Mouse (Mus musculus) forebrain, embryonic 15.5 days (tissue): Measurements from ENCODE around the gene Slc17a1. TPM values are rescaled to one million over a fixed set of nuclear protein-coding genes. Genes with fewer than 3 reads are reported as not detected.

Experiments
- ATAC-seq: fragments of 200-750 bp; cut with Nextera tagmentation; replicated peaks from 2 replicates; pipeline ENCODE4 v1.8.0; 2017; ENCODE audit warnings: mild to moderate bottlenecking, moderate TSS enrichment, moderate library complexity
- H3K27ac ChIP-seq: fragments of 300-500 bp; sonication (generic); replicated peaks from 2 replicates; pipeline ENCODE4 v1.5.1; 2015; ENCODE audit warnings: mild to moderate bottlenecking, inconsistent platforms
- H3K27me3 ChIP-seq: fragments of 300-500 bp; sonication (generic); 2 replicates; pipeline ENCODE4 v1.6.1; 2015; ENCODE audit warnings: inconsistent platforms
- H3K36me3 ChIP-seq: fragments of 300-500 bp; sonication (generic); 2 replicates; pipeline ENCODE4 v1.6.1; 2015; ENCODE audit warnings: mild to moderate bottlenecking, inconsistent platforms
- H3K4me1 ChIP-seq: fragments of 300-500 bp; sonication (generic); 2 replicates; pipeline ENCODE4 v1.6.1; 2015; ENCODE audit warnings: inconsistent platforms
- H3K4me2 ChIP-seq: fragments of 300-500 bp; sonication (generic); replicated peaks from 2 replicates; pipeline ENCODE4 v1.6.1; 2015; ENCODE audit warnings: mild to moderate bottlenecking, inconsistent platforms
- H3K4me3 ChIP-seq: fragments of 300-500 bp; sonication (generic); 2 replicates; pipeline ENCODE4 v1.5.1; 2015; ENCODE audit warnings: mild to moderate bottlenecking, inconsistent platforms
- H3K9ac ChIP-seq: fragments of 300-500 bp; sonication (generic); replicated peaks from 2 replicates; pipeline ENCODE4 v1.6.1; 2015; ENCODE audit warnings: mild to moderate bottlenecking, inconsistent platforms
- H3K9me3 ChIP-seq: fragments of 300-500 bp; sonication (generic); 2 replicates; pipeline ENCODE4 v1.6.1; 2016; ENCODE audit warnings: inconsistent platforms
- WGBS: fragments of 180-500 bp; shearing (Covaris S2); methylation state at CpG from one replicate; pipeline ENCODE4 v1.1.7; 2015; ENCODE audit warnings: mixed read lengths; 5-methylcytosine and 5-hydroxymethylcytosine counted together
- polyA plus RNA-seq: library from polyadenylated mRNA; unstranded; fragments of >200 nt; fragmentation: Nextera tagmentation; extraction: Ambion mirVana; gene quantifications from 2 replicates; pipeline ENCODE4 v1.2.1, GENCODE M21; 2015

Slc17a1 gene
- polyA plus RNA-seq, 1 experiment from 2014 or later: not detected

DNA sequence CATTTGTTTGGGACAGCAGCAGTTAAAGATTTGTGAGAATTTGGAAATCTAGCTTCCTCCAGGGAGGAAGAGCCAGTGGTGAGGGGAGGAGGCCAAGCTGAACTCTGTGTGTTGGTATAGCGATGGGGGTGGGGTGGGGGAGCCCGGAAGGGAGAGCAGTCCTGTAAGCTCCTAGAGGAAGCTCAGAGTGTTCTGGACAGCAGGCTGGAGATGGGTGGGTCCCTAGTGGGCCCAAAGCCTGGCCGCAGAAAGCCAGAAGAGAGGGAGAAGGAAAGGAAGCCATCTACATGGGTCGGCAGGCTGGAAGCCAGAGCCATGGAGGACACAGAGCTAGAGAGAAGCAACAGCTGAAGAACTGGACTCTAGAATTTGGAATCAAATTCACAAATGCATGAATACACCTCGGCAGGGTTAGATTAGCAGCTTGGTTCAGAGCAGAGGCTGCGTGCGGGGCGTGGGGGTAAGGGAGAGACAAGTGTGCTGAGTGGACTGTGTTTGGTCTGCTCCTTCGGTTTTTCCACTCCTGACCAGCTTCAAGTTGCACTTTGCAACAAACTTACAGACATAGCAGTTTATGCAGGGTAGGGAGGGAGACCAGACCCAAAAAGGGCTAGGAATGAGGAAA lies 1.4 kb upstream of the Slc17a1 start:
- H3K9ac ChIP-seq: no peak overlapping the region
- H3K4me2 ChIP-seq: no peak overlapping the region
- no peaks in the 10 kb centered on the region for H3K36me3 ChIP-seq
- no peaks in the 10 kb centered on the region for H3K27me3 ChIP-seq
- WGBS: 85% methylated on average over 9 of the region's 9 CpGs
- no peak overlapping the region for H3K4me3 ChIP-seq
- no peaks in the 10 kb centered on the region for H3K9me3 ChIP-seq
- no peak overlapping the region for H3K27ac ChIP-seq
- no peak for ATAC-seq
- H3K4me1 ChIP-seq: no peaks in the 10 kb centered on the region

DNA sequence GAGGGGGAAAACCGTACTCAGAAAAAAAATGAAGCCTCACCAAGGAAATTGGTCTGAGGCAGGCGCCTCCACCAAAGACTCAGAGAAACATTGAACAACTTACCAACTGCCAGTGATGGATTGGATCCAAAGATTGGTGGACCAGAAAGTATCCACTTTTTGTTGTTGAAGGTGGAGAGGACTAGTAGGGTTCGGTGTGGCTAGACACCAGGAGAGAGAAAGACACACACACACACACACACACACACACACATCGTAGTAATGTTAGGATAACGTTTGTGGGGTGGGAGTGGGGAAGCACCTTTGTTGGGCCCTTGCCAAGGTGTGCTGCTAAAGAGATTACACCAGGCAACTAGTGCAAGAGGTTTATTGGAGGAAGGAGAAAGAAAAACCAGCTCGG lies 550 bp upstream of the Slc17a1 start:
- Histone ChIP-seq H3K27me3 (no peaks in the 10 kb centered on the region), H3K36me3 (no peaks in the 10 kb centered on the region), H3K9me3 (no peaks in the 10 kb centered on the region), H3K27ac (no peak overlapping the region), H3K4me2 (no peak overlapping the region), H3K4me1 (no peaks in the 10 kb centered on the region), H3K4me3 (no peak overlapping the region), H3K9ac (no peak overlapping the region)
- WGBS: 83% methylated on average over 6 of the region's 6 CpGs
- ATAC-seq: no peak

GRCm38 (mm10) chr13:23868790-23869533 lies 1.4 kb downstream of the Slc17a1 start:
- no peaks in the 10 kb centered on the region for H3K36me3 ChIP-seq
- H3K9ac ChIP-seq: no peak overlapping the region
- H3K4me3 ChIP-seq: no peak overlapping the region
- H3K4me1 ChIP-seq: no peaks in the 10 kb centered on the region
- no peak for ATAC-seq
- no peak overlapping the region for H3K4me2 ChIP-seq
- 92% methylated on average over 8 of the region's 8 CpGs for WGBS
- no peaks in the 10 kb centered on the region for H3K9me3 ChIP-seq
- H3K27ac ChIP-seq: no peak overlapping the region
- no peaks in the 10 kb centered on the region for H3K27me3 ChIP-seq

DNA sequence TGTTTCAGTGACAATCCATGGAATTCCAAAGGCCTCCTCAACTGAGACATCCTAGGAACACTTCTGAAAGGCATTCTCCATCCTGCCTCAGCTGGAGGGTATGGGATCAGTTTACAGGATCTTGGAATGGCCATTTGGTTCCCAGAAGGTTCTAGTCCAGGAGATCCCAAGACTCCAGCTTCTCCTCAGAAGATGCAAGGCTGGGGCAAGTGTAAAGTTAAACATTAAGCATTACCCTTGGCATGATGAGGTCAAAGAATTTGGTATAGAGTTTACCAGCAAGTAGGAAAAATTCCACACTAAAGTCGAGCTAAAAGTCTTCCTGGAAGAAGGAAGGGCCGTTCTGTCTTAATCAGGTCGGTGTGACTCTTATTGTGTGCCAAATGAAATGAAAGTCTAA lies 2.4 kb downstream of the Slc17a1 start:
- Histone ChIP-seq H3K27ac (no peak overlapping the region), H3K36me3 (no peaks in the 10 kb centered on the region), H3K4me1 (no peaks in the 10 kb centered on the region), H3K27me3 (no peaks in the 10 kb centered on the region), H3K4me2 (no peak overlapping the region), H3K4me3 (no peak overlapping the region), H3K9me3 (no peaks in the 10 kb centered on the region), H3K9ac (no peak overlapping the region)
- ATAC-seq: no peak
- 73% methylated on average over 3 of the region's 3 CpGs for WGBS

DNA sequence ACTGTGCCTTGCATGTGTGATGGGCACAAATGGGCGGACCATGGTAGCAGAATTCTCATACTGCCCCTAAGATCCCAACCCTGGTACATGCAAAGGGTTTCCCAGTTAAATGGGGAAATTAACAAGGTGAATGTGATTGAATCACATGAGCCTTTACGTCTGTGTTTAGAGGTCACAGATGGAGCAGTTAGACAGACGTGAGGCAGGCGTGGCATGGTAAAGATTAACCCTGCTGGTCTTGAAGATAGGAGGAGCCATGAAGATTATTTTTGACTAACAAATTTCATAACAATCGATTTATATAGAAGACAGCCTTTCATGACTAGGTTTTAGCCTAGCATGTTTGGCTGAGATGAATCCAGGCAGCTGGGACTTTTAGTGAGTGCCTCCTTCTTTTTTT lies 5.6 kb downstream of the Slc17a1 start:
- no peaks in the 10 kb centered on the region for H3K27me3 ChIP-seq
- H3K4me2 ChIP-seq: no peak overlapping the region
- no peaks in the 10 kb centered on the region for H3K9me3 ChIP-seq
- H3K9ac ChIP-seq: no peak overlapping the region
- H3K4me3 ChIP-seq: no peak overlapping the region
- H3K27ac ChIP-seq: no peak overlapping the region
- H3K4me1 ChIP-seq: no peaks in the 10 kb centered on the region
- H3K36me3 ChIP-seq: no peaks in the 10 kb centered on the region
- no peak for ATAC-seq
- 92% methylated on average over 5 of the region's 5 CpGs for WGBS

DNA sequence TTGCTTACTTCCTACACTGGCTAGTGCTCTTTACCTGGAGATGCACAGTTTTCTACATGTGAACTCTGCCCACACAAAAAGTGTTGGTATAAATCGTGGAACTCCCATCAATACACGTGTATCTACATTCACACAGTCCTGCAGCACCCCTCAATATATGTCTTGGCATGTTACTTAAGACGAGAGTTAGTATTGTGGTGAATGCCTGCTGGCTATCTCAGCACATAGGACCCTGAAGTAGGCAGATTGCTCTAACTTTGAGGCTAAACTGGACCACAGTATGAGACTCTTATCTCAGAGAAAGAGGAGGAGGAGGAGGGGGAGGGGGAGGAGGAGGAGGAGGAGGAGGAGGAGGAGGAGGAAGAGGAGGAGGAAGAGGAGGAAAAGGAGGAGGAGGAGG lies 11.6 kb downstream of the Slc17a1 start:
- Histone ChIP-seq H3K36me3 (no peaks in the 10 kb centered on the region), H3K27me3 (no peaks in the 10 kb centered on the region), H3K4me2 (no peak overlapping the region), H3K4me3 (no peak overlapping the region), H3K27ac (no peak overlapping the region), H3K4me1 (no peaks in the 10 kb centered on the region), H3K9ac (no peak overlapping the region), H3K9me3 (no peaks in the 10 kb centered on the region)
- no peak for ATAC-seq
- WGBS: 82% methylated on average over 3 of the region's 3 CpGs

DNA sequence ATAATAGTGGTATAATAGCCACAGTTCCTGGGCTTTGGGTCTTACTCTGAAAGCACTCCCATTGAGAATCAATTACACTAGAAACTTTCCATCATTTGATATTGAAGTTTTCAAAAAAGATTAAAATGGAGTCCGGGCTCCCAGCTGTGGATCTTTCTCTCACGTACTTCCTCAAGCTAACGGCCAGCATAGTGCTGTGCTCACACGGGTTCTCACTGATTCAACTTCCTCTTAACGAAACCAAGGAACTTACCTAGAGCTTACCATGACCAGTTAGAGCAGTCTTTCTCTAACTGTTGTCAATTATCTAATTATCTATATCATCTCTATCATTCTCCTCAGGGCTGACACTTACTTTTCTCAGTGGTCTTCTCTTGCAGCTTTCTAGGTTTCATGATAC lies 12.1 kb downstream of the Slc17a1 start:
- no peak overlapping the region for H3K9ac ChIP-seq
- no peaks in the 10 kb centered on the region for H3K9me3 ChIP-seq
- 86% methylated on average over 5 of the region's 5 CpGs for WGBS
- H3K27ac ChIP-seq: no peak overlapping the region
- ATAC-seq: no peak
- H3K27me3 ChIP-seq: no peaks in the 10 kb centered on the region
- H3K4me3 ChIP-seq: no peak overlapping the region
- H3K36me3 ChIP-seq: no peaks in the 10 kb centered on the region
- H3K4me1 ChIP-seq: no peaks in the 10 kb centered on the region
- H3K4me2 ChIP-seq: no peak overlapping the region

- no peak overlapping the region for H3K27ac ChIP-seq
- no peak overlapping the region for H3K9ac ChIP-seq
- no peak overlapping the region for H3K4me3 ChIP-seq
- no peaks in the 10 kb centered on the region for H3K4me1 ChIP-seq
- no peaks in the 10 kb centered on the region for H3K9me3 ChIP-seq
- H3K4me2 ChIP-seq: no peak overlapping the region
- ATAC-seq: 0 out of 2 replicates have a peak, but pooled peaks have one; percentile 48
- 32% methylated on average over 2 of the region's 2 CpGs for WGBS
- no peaks in the 10 kb centered on the region for H3K36me3 ChIP-seq
- no peaks in the 10 kb centered on the region for H3K27me3 ChIP-seq
Measured at GRCm38 (mm10) chr13:23885540-23885939, 18.0 kb downstream of the Slc17a1 start.

DNA sequence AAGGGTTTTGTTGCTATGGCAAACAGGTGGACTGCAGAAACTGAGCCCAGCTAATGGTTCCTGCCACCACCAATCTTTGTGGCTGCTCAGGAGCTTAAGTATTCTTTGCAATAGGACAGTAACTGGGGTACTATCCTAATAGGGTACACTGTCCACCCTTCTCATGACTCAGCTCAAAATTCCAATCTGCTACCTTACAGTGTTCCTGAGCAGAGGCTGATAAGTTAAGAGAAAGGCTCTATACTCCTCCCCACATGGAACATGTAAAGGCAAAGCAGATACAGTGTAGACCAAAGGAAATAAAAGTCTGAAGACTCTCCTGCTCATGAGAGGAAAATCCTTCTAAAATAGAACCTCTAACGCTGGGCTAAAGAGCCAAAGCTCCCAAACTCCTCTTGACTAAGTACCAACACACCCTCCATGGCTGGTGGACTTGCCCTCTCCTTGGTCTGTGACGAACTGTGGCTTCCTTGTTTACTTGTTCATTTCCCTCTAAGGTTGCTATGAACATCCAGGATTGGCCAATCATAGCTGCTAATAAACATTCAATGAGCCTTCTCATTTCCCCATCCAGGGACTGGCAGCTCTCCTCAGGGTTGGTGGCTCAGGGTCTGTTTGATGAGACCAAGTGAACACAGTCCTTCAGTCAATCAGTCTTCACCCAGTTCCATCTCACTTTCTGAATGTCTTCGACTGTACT lies 19.6 kb downstream of the Slc17a1 start:
- WGBS: 87% methylated on average over 3 of the region's 3 CpGs
- no peak for ATAC-seq
- Histone ChIP-seq H3K4me2 (no peak overlapping the region), H3K4me3 (no peak overlapping the region), H3K27me3 (no peaks in the 10 kb centered on the region), H3K9me3 (no peaks in the 10 kb centered on the region), H3K36me3 (no peaks in the 10 kb centered on the region), H3K9ac (no peak overlapping the region), H3K4me1 (no peaks in the 10 kb centered on the region), H3K27ac (no peak overlapping the region)

- no peak overlapping the region for H3K4me3 ChIP-seq
- no peak overlapping the region for H3K9ac ChIP-seq
- no peak overlapping the region for H3K4me2 ChIP-seq
- H3K4me1 ChIP-seq: peaks cover 5% of the 10 kb centered on the region; the same call in 1 of the 2 replicates
- H3K27me3 ChIP-seq: no peaks in the 10 kb centered on the region
- no peaks in the 10 kb centered on the region for H3K9me3 ChIP-seq
- 74% methylated on average over 6 of the region's 6 CpGs for WGBS
- ATAC-seq: no peak
- H3K36me3 ChIP-seq: no peaks in the 10 kb centered on the region
- no peak overlapping the region for H3K27ac ChIP-seq
Measured at GRCm38 (mm10) chr13:23889011-23889605, 21.6 kb downstream of the Slc17a1 start.

- peaks cover 5% of the 10 kb centered on the region; the same call in 1 of the 2 replicates for H3K4me1 ChIP-seq
- H3K9ac ChIP-seq: no peak overlapping the region
- no peaks in the 10 kb centered on the region for H3K36me3 ChIP-seq
- 15% methylated on average over 9 of the region's 9 CpGs for WGBS
- H3K4me2 ChIP-seq: no peak overlapping the region
- no peak overlapping the region for H3K27ac ChIP-seq
- no peak for ATAC-seq
- H3K4me3 ChIP-seq: no peak overlapping the region
- H3K9me3 ChIP-seq: no peaks in the 10 kb centered on the region
- H3K27me3 ChIP-seq: no peaks in the 10 kb centered on the region
Measured at GRCm38 (mm10) chr13:23892592-23893268, 25.2 kb downstream of the Slc17a1 start.

GRCm38 (mm10) chr13:23893269-23893593 lies 25.7 kb downstream of the Slc17a1 start:
- peak; percentile 60; the same call in 1 of the 2 replicates for ATAC-seq
- peaks cover 5% of the 10 kb centered on the region; the same call in 1 of the 2 replicates for H3K4me1 ChIP-seq
- H3K9me3 ChIP-seq: no peaks in the 10 kb centered on the region
- H3K9ac ChIP-seq: no peak overlapping the region
- no peak overlapping the region for H3K27ac ChIP-seq
- no peaks in the 10 kb centered on the region for H3K36me3 ChIP-seq
- WGBS: 10% methylated on average over 4 of the region's 4 CpGs
- no peak overlapping the region for H3K4me2 ChIP-seq
- H3K27me3 ChIP-seq: no peaks in the 10 kb centered on the region
- no peak overlapping the region for H3K4me3 ChIP-seq
